Mouse (Mus musculus) hindbrain, embryonic 16.5 days (tissue): Measurements from ENCODE around the gene BC052040. TPM values are rescaled to one million over a fixed set of nuclear protein-coding genes. Genes with fewer than 3 reads are reported as not detected.

ENCODE experiments used
- ATAC-seq: fragments of 200-750 bp; cut with Nextera tagmentation; 2 replicates; pipeline ENCODE4 v1.8.0; 2017; ENCODE audit warnings: moderate TSS enrichment, moderate library complexity
- H3K27ac ChIP-seq: fragments of 300-500 bp; sonication (generic); 2 replicates; pipeline ENCODE4 v1.5.1; 2014; ENCODE audit warnings: low read depth, mild to moderate bottlenecking, control low read depth, low read length, moderate library complexity
- H3K27me3 ChIP-seq: fragments of 300-500 bp; sonication (generic); replicated peaks from 2 replicates; pipeline ENCODE4 v1.6.1; 2014; ENCODE audit warnings: low read length; ENCODE audit not compliant: control insufficient read depth, insufficient read depth
- H3K36me3 ChIP-seq: fragments of 300-500 bp; sonication (generic); 2 replicates; pipeline ENCODE4 v1.6.1; 2014; ENCODE audit warnings: mild to moderate bottlenecking, low read length, moderate library complexity, mixed read lengths; ENCODE audit not compliant: control insufficient read depth, insufficient read depth
- H3K4me1 ChIP-seq: fragments of 300-500 bp; sonication (generic); 2 replicates; pipeline ENCODE4 v1.6.1; 2014; ENCODE audit warnings: low read depth, low read length; ENCODE audit not compliant: control insufficient read depth, insufficient read depth
- H3K4me2 ChIP-seq: fragments of 300-500 bp; sonication (generic); 2 replicates; pipeline ENCODE4 v1.6.1; 2014; ENCODE audit warnings: mild to moderate bottlenecking, low read length, control low read depth, moderate library complexity
- H3K4me3 ChIP-seq: fragments of 300-500 bp; sonication (generic); 2 replicates; pipeline ENCODE4 v1.5.1; 2014; ENCODE audit warnings: mild to moderate bottlenecking, low read length, control low read depth, moderate library complexity
- H3K9ac ChIP-seq: fragments of 300-500 bp; sonication (generic); 2 replicates; pipeline ENCODE4 v1.6.1; 2014; ENCODE audit warnings: low read depth, mild to moderate bottlenecking, control low read depth, low read length, moderate library complexity
- H3K9me3 ChIP-seq: fragments of 300-500 bp; sonication (generic); 2 replicates; pipeline ENCODE4 v1.6.1; 2014; ENCODE audit warnings: mild to moderate bottlenecking, low read length, moderate library complexity; ENCODE audit not compliant: control insufficient read depth
- WGBS: fragments of 180-500 bp; shearing (Covaris S2); extraction: QIAGEN DNeasy Blood & Tissue Kit; methylation state at CpG from one replicate; pipeline ENCODE4 v1.1.7; 2014; 5-methylcytosine and 5-hydroxymethylcytosine counted together
- polyA plus RNA-seq: library from polyadenylated mRNA; unstranded; fragments of >200 nt; fragmentation: Nextera tagmentation; extraction: Ambion mirVana; gene quantifications from 2 replicates; pipeline ENCODE4 v1.2.1, GENCODE M21; 2015

Gene BC052040
- polyA plus RNA-seq, 1 experiment from 2014 or later, result 20.5 TPM

DNA sequence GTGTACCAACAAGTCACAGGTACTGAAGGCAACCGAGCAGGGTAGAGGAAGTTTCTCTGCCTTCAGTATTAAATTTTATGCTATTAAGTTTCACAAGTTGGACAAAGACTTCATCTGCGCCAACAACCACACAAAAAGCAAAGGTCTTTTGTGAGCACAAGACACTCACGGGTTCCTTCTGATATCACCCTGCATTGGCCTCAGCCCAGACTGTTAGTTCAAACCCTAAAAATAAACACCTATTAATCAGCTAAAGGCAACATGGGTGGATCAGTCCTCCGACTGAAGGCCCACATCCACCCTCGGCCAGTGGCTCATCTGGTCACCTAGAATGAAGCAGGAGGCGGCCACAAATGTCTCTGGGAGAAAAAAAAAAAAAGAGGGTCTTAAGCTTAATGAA, 176.2 kb downstream of the BC052040 start:
- H3K9ac ChIP-seq, result no peak overlapping the region
- ATAC-seq, result no peak
- no peaks in the 10 kb centered on the region for H3K36me3 ChIP-seq
- H3K4me2 ChIP-seq, result no peak overlapping the region
- H3K27me3 ChIP-seq, result no peaks in the 10 kb centered on the region
- no peak overlapping the region for H3K27ac ChIP-seq
- H3K4me3 ChIP-seq, result no peak overlapping the region
- no peaks in the 10 kb centered on the region for H3K9me3 ChIP-seq
- H3K4me1 ChIP-seq, result no peaks in the 10 kb centered on the region
- 67% methylated on average over 6 of the region's 6 CpGs for WGBS

DNA sequence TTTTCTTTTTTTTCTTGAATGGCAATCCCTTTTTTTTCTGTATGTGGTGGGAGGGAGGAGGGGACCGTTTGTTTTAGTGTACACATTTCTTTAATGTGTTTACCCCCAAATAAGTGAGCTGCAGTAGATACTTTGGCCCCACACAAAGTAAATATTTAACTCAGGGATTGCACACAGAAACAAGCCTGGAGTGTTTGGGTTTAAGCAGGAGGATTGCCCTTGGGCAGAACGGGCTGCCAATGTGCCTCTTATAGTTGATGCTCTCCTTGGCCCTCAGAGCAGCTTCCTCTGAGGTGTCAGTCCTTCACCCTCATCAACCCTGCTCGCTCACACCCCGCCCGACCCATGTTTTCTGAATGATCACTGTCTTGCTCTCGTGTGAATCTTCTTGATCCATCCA, 177.0 kb downstream of the BC052040 start:
- no peaks in the 10 kb centered on the region for H3K27me3 ChIP-seq
- ATAC-seq, result no peak
- no peaks in the 10 kb centered on the region for H3K4me1 ChIP-seq
- no peaks in the 10 kb centered on the region for H3K36me3 ChIP-seq
- WGBS, result 88% methylated on average over 6 of the region's 6 CpGs
- H3K27ac ChIP-seq, result no peak overlapping the region
- no peaks in the 10 kb centered on the region for H3K9me3 ChIP-seq
- H3K4me3 ChIP-seq, result no peak overlapping the region
- no peak overlapping the region for H3K4me2 ChIP-seq
- no peak overlapping the region for H3K9ac ChIP-seq

DNA sequence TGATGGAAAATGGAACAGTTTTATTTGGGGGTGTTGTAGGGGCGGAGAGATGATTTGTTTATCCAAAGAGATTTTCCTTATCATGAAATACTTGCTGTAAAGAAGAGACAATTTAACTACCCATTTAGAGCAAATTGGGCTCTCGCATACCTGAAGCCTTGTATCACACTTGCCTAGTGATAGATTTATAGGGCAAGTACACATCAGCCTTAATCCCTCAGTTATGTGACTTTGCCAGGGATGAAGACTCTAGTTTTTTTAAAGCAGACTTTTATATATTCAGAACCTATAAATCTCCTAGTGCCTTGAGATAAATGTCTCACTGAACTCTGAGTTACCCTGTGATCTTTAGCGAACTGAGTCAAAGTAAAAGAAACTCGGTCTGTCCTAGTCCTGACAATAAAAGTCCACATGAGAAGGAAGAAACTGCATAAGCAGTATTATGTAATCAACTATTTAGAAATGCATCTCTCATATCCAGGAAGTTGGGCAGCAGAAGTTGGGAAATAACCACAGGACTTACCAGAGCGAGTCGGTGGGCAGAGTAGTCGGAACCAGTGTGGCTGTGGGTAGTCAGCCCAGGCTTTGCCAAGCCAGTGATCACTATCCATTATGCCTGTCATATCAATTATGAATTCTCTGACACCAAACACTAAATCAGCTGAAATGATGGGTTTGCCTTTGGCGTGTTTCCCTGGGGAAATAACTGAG, 183.2 kb downstream of the BC052040 start:
- Histone ChIP-seq H3K9ac (no peak overlapping the region), H3K9me3 (no peaks in the 10 kb centered on the region), H3K4me2 (no peak overlapping the region), H3K4me3 (no peak overlapping the region), H3K27me3 (no peaks in the 10 kb centered on the region), H3K4me1 (no peaks in the 10 kb centered on the region), H3K36me3 (no peaks in the 10 kb centered on the region), H3K27ac (no peak overlapping the region)
- no peak for ATAC-seq
- 82% methylated on average over 8 of the region's 8 CpGs for WGBS

DNA sequence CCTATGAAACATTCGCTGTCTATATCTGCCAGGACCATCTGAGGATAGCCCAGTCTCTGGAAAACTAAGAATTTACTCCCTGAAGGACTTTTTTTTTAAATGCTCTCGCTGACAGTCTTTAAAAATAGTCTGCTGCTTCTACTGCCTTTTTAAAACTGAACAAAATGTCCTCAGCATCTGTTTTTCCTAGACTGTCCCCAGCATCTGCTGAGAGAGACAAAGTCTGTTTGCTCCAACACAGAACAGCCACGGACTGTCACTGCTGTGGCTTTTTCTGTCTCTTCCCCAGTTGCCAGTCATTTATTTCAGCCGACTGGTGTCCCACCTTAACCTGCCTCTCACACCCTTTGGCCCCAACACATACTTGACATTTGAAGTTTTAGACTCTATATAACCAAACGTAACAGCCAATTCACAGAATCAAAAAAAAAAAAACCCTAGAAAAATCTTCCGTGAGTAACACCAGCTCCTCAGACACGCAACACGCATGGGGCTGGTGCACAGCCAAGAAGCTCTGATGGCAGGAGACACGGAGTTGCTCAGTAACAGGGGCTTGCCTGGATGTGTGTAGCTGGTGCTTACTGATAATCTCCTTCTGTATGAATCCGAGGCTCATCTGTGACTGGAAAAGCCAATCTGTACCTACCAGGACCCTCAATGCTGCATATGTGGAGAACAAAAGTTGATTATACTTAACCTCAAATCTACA, 188.2 kb downstream of the BC052040 start:
- no peak overlapping the region for H3K4me2 ChIP-seq
- ATAC-seq, result no peak
- H3K4me1 ChIP-seq, result no peaks in the 10 kb centered on the region
- H3K9ac ChIP-seq, result no peak overlapping the region
- no peaks in the 10 kb centered on the region for H3K9me3 ChIP-seq
- H3K27me3 ChIP-seq, result no peaks in the 10 kb centered on the region
- no peak overlapping the region for H3K27ac ChIP-seq
- H3K36me3 ChIP-seq, result no peaks in the 10 kb centered on the region
- H3K4me3 ChIP-seq, result no peak overlapping the region
- WGBS, result 89% methylated on average over 10 of the region's 10 CpGs

DNA sequence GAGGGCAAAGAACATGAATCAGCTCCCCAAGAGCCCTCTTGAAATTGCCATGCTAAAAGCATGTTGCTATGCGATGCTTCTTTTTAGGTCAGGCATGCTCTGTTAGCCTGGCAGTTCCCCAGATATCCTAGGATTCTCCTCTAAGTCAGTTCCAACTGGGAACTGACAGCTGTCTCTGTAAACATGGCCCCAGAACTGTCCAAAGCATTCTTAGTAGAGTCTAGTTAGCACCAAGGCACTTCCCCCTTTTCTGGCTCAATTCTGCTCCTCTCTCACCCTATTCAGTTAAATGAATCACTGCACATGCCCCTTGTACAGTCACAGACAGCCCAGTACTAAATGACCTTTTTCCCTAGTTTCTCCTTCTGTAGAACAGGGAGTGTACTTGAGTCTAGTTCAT, 191.2 kb downstream of the BC052040 start:
- 74% methylated on average over 1 of the region's 1 CpGs for WGBS
- Histone ChIP-seq H3K9ac (no peak overlapping the region), H3K4me1 (no peaks in the 10 kb centered on the region), H3K9me3 (no peaks in the 10 kb centered on the region), H3K4me2 (no peak overlapping the region), H3K36me3 (no peaks in the 10 kb centered on the region), H3K27ac (no peak overlapping the region), H3K4me3 (no peak overlapping the region), H3K27me3 (no peaks in the 10 kb centered on the region)
- peak; percentile 45; the same call in 1 of the 2 replicates for ATAC-seq

DNA sequence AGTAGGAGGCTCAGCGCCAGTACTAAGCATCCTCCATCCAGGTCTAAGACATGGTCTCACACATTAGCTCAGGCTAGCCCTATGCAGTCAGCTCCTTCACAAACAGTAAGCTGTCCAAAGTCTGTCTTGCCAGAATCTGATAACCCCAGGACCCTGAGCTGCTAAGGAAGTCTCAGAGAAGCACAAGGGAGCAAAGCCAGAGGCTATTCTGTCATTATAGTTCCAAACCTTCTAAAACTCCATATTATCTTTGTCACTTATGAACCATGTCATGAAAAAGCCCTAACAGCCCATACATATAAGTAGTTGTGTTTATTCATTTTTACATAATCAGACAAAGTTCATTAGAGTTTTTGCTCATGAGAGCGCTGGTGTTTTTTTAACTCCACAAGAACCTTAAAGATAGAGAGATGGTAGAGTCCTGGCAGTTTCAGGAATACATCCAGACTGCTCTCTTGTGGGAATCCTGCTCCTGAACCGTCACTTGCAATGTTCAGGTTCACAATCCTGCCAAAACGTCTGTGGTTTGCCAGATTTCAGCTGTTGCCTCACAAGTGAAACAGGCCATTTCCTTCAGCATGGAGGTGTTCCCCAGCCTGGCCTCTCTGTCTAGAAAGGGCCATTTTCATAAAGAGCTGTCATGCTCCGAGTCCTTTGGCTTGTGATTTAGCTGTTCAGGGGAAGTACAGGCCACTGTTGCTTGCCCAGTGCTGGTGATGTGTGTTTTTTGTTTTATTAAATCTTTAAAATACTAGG, 192.8 kb downstream of the BC052040 start:
- ATAC-seq, result no peak
- Histone ChIP-seq H3K4me3 (no peak overlapping the region), H3K27me3 (no peaks in the 10 kb centered on the region), H3K27ac (no peak overlapping the region), H3K4me1 (no peaks in the 10 kb centered on the region), H3K36me3 (no peaks in the 10 kb centered on the region), H3K9ac (no peak overlapping the region), H3K4me2 (no peak overlapping the region), H3K9me3 (no peaks in the 10 kb centered on the region)
- WGBS, result 69% methylated on average over 5 of the region's 5 CpGs

DNA sequence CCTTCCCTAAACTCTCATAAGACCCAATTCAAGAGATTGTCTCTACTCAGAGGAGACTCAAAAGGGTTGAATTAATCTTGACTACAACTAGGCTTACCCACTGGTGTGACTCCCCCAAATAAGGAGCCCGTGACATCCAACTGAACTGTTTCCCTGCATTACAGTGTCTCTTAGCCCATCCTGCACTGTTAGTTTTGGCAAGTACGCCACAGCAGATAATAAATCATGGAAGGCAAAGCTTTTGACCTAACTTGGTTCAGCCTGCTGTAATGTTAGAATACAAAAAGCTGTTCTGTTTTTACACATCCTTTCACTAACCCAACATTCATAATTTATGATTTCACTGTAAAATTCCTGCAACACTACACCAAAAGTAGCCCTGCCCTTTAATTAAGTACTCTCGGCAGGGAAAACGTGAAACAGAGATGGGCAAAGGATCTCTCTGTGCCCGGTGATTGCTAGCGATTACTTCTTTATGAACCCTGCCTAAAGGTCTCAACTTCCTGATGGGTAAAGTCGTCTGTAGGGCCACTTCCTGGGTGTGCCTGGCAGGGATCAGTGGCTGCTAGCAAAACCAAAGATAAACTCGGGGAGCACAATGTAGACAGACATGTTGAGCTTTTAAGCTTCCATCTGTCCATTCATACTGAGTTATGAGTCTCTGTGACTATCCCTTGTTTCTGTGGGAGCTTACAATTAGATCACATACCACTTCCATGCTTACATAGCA, 194.1 kb downstream of the BC052040 start:
- no peaks in the 10 kb centered on the region for H3K4me1 ChIP-seq
- no peaks in the 10 kb centered on the region for H3K27me3 ChIP-seq
- H3K4me2 ChIP-seq, result no peak overlapping the region
- H3K36me3 ChIP-seq, result no peaks in the 10 kb centered on the region
- ATAC-seq, result no peak
- 77% methylated on average over 8 of the region's 8 CpGs for WGBS
- H3K27ac ChIP-seq, result no peak overlapping the region
- H3K4me3 ChIP-seq, result no peak overlapping the region
- no peak overlapping the region for H3K9ac ChIP-seq
- H3K9me3 ChIP-seq, result no peaks in the 10 kb centered on the region

DNA sequence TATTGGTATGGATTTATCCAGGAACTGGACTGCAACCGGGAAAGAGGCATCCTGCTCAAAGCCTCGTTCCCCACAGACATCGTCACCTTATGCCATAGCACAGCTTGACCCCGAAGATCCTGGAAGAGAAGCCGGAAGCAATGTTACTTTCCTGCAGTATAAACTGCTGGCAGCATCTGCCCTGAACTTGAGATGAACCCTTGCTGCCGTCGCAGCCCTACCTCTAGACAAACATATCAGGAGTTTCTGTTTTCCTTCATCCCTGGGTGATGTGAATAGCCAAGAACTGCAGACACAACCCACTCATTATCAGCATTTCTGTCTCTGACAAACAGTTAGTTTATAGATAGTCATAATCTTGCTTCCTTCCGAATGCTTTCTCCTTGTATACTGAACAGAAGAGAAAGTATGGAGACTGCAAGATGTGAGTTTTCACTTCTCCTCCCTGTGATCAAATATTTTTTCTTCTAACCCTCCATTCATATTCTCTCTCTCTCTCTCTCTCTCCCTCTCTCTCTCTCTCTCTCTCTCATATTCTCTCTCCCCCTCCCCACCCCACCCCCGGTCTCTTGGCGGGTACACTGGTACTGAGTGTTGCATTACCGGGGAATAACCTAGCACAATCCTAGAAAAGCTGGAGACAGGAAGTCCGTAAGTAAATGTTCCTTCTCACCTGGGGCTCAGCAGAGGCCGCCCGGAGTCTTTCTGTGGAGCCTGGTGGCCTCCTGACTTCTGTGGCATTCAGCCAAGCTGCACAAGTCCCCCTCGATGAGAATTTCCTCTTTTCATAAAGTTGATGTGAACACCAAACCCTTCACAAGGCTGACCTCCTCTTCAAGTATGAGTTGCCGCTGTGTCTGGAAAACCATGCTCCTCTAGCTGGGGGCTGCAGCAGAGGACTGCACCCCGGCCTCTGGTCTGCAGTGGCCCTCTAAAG, 195.7 kb downstream of the BC052040 start:
- WGBS, result 75% methylated on average over 17 of the region's 17 CpGs

More for the DNA sequence above, 195.7 kb downstream of the BC052040 start:
- no peak overlapping the region for H3K4me3 ChIP-seq
- H3K9ac ChIP-seq, result no peak overlapping the region
- H3K9me3 ChIP-seq, result no peaks in the 10 kb centered on the region
- ATAC-seq, result no peak
- no peaks in the 10 kb centered on the region for H3K36me3 ChIP-seq
- no peak overlapping the region for H3K4me2 ChIP-seq
- H3K27me3 ChIP-seq, result no peaks in the 10 kb centered on the region
- H3K4me1 ChIP-seq, result no peaks in the 10 kb centered on the region
- no peak overlapping the region for H3K27ac ChIP-seq
